Mouse (Mus musculus) bone marrow macrophage, adult 2 months (primary cell): ENCODE data around the gene Cluap1.

Experiments used
- CTCF ChIP-seq: IDR thresholded peaks from 2 replicates; pipeline ENCODE4 v1.5.1; 2012; ENCODE audit warnings: low read depth, mild to moderate bottlenecking, low read length, moderate library complexity
- POLR2A ChIP-seq: IDR thresholded peaks from 2 replicates; pipeline ENCODE4 v1.6.1; 2012; ENCODE audit warnings: mild to moderate bottlenecking, low read depth, low read length, borderline replicate concordance

GRCm38 (mm10) chr16:3876346-3876745 lies 32.3 kb upstream of the Cluap1 start:
- TF ChIP-seq CTCF, result no peak
- TF ChIP-seq POLR2A, result no peak
